Mouse (Mus musculus) brain, embryonic 14.5 days (tissue): Measurements from ENCODE around the gene Tenm2. TPM values are rescaled to one million over a fixed set of nuclear protein-coding genes. Genes with fewer than 3 reads are reported as not detected.

Experiments used
- DNase-seq: peaks from one replicate; pipeline ENCODE4 v3.0.0-alpha.2; 2011; ENCODE audit warnings: low read depth
- CTCF ChIP-seq: fragments of 200-500 bp; IDR thresholded peaks from 2 replicates; pipeline ENCODE4 v1.5.1; 2012; ENCODE audit warnings: inconsistent platforms, mild to moderate bottlenecking, moderate library complexity, borderline replicate concordance; ENCODE audit not compliant: insufficient read depth, insufficient read length; ENCODE audit errors: extremely low read depth
- POLR2A ChIP-seq: fragments of 200-500 bp; IDR thresholded peaks from 2 replicates; pipeline ENCODE4 v1.6.1; 2012; ENCODE audit warnings: mild to moderate bottlenecking, inconsistent platforms, borderline replicate concordance; ENCODE audit not compliant: poor library complexity, insufficient read depth, insufficient read length, severe bottlenecking; ENCODE audit errors: extremely low read depth
- polyA plus RNA-seq: library from polyadenylated mRNA; depleted of rRNA; stranded (reverse); fragments of >200 nt; gene quantifications from 2 replicates; pipeline ENCODE4 v1.2.3, GENCODE M21; 2012

Tenm2 gene
- polyA plus RNA-seq, 1 experiment: 47.2 TPM

GRCm38 (mm10) chr11:37186132-37186531 lies 49.6 kb downstream of the Tenm2 start:
- peak; percentile 86 for DNase-seq
- peak; percentile 64; the same call in 1 of the 2 replicates for TF ChIP-seq CTCF
- no peak for TF ChIP-seq POLR2A

- TF ChIP-seq POLR2A (no peak), CTCF (no peak)
- no peak for DNase-seq
Measured at GRCm38 (mm10) chr11:37177426-37177825, 58.3 kb downstream of the Tenm2 start.

GRCm38 (mm10) chr11:37153933-37154880 lies 81.6 kb downstream of the Tenm2 start:
- DNase-seq: peak; percentile 91
- no peak for TF ChIP-seq CTCF
- no peak for TF ChIP-seq POLR2A

GRCm38 (mm10) chr11:37153382-37153781 lies 82.4 kb downstream of the Tenm2 start:
- no peak for TF ChIP-seq CTCF
- TF ChIP-seq POLR2A: no peak
- no peak for DNase-seq

GRCm38 (mm10) chr11:37150011-37150410 lies 85.8 kb downstream of the Tenm2 start:
- no peak for TF ChIP-seq CTCF
- TF ChIP-seq POLR2A: no peak
- DNase-seq: no peak

GRCm38 (mm10) chr11:37143996-37144395 lies 91.8 kb downstream of the Tenm2 start:
- no peak for DNase-seq
- no peak for TF ChIP-seq POLR2A
- TF ChIP-seq CTCF: no peak

GRCm38 (mm10) chr11:37143478-37143877 lies 92.3 kb downstream of the Tenm2 start:
- TF ChIP-seq POLR2A (no peak), CTCF (no peak)
- DNase-seq: peak; percentile 51

- peak; percentile 63 for DNase-seq
- no peak for TF ChIP-seq POLR2A
Measured at GRCm38 (mm10) chr11:37128893-37129292, 106.9 kb downstream of the Tenm2 start.

- no peak for DNase-seq
Measured at GRCm38 (mm10) chr11:37118058-37118457, 117.7 kb downstream of the Tenm2 start.

GRCm38 (mm10) chr11:37115188-37115587 lies 120.6 kb downstream of the Tenm2 start:
- no peak for DNase-seq
- TF ChIP-seq POLR2A (no peak), CTCF (no peak)

More at GRCm38 (mm10) chr11:37118058-37118457, 117.7 kb downstream of the Tenm2 start:
- TF ChIP-seq CTCF (no peak), POLR2A (no peak)

GRCm38 (mm10) chr11:37107069-37107468 lies 128.7 kb downstream of the Tenm2 start:
- TF ChIP-seq CTCF (no peak), POLR2A (no peak)
- peak; percentile 91 for DNase-seq

- no peak for DNase-seq
- TF ChIP-seq POLR2A (no peak), CTCF (no peak)
Measured at GRCm38 (mm10) chr11:37079403-37079802, 156.4 kb downstream of the Tenm2 start.

GRCm38 (mm10) chr11:37076989-37077598 lies 158.7 kb downstream of the Tenm2 start:
- peak; percentile 68 for DNase-seq
- TF ChIP-seq CTCF: no peak
- TF ChIP-seq POLR2A: no peak
